Mouse (Mus musculus): ENCODE results near the gene Tec.

DNA sequence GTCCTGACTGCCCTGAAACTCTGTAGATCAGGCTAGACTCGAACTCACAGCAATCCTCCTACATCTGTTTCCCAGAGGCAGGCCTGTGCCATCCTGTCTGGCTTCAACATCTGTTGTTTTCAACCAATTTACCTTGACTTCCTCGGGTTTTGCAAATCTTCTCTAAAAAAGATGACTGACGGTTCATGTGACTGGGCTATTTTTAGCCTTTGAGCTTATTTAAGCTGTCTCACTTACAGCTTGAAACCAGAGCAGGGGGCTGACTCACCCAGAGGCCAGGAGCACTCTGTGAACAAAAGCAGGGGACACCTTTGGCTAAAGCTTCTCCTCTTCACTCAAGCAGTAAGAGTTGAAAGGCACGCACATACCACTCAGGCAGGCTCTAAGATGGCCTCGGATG lies 65.4 kb downstream of the Tec start:
- TF ChIP-seq GATA1 (IDR thresholded peaks at IDR 0.05; ENCODE audit: low read length) = no peak
- TF ChIP-seq TAL1 (IDR thresholded peaks at IDR 0.05; ENCODE audit: low read length) = no peak

Data from erythroblast, embryonic 14.5 days (primary cell).